Mouse (Mus musculus) midbrain, embryonic 12.5 days (tissue): ENCODE measurements around the gene Trim34b. TPM values are rescaled to one million over a fixed set of nuclear protein-coding genes. Genes with fewer than 3 reads are reported as not detected.

Experiments
- ATAC-seq: fragments of 200-750 bp; cut with Nextera tagmentation; 2 replicates; pipeline ENCODE4 v1.8.0; 2017; ENCODE audit warnings: low read depth, moderate TSS enrichment, moderate library complexity; ENCODE audit not compliant: low FRiP score
- H3K27ac ChIP-seq: fragments of 300-500 bp; sonication (generic); replicated peaks from 2 replicates; pipeline ENCODE4 v1.5.1; 2016; ENCODE audit warnings: mild to moderate bottlenecking
- H3K27me3 ChIP-seq: fragments of 300-500 bp; sonication (generic); 2 replicates; pipeline ENCODE4 v1.6.1; 2016; ENCODE audit warnings: mild to moderate bottlenecking
- H3K36me3 ChIP-seq: fragments of 300-500 bp; sonication (generic); 2 replicates; pipeline ENCODE4 v1.6.1; 2016
- H3K4me1 ChIP-seq: fragments of 300-500 bp; sonication (generic); 2 replicates; pipeline ENCODE4 v1.6.1; 2016
- H3K4me2 ChIP-seq: fragments of 300-500 bp; sonication (generic); replicated peaks from 2 replicates; pipeline ENCODE4 v1.6.1; 2016; ENCODE audit warnings: mild to moderate bottlenecking, moderate library complexity
- H3K4me3 ChIP-seq: fragments of 300-500 bp; sonication (generic); 2 replicates; pipeline ENCODE4 v1.5.1; 2016; ENCODE audit warnings: mild to moderate bottlenecking
- H3K9ac ChIP-seq: fragments of 300-500 bp; sonication (generic); replicated peaks from 2 replicates; pipeline ENCODE4 v1.6.1; 2016; ENCODE audit warnings: mild to moderate bottlenecking, moderate library complexity
- H3K9me3 ChIP-seq: fragments of 300-500 bp; sonication (generic); 2 replicates; pipeline ENCODE4 v1.6.1; 2016; ENCODE audit warnings: mild to moderate bottlenecking
- WGBS: fragments of 180-500 bp; shearing (Covaris S2); methylation state at CpG from one replicate; pipeline ENCODE4 v1.1.7; 2016; 5-methylcytosine and 5-hydroxymethylcytosine counted together
- polyA plus RNA-seq: library from polyadenylated mRNA; unstranded; fragments of >200 nt; fragmentation: Nextera tagmentation; extraction: Ambion mirVana; gene quantifications from 2 replicates; pipeline ENCODE4 v1.2.1, GENCODE M21; 2016

Trim34b gene
- polyA plus RNA-seq, 1 experiment from 2014 or later, result not detected

DNA sequence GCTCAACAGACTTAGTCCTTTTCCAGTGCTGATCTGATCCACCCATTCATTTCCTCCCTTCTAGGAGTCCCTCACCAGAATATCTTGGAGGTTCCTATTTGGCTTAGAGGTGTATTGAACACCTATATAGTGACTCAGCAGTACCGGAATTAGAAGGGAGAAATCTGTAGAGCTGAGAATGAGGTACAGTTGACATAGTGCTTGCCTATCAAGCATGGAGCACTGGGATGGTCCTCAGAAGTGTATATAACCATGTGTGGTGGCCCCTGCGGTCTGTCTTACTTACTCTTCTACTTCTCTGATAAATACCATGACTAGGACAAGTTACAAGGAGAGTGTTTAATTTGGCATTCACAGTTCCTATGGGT lies 24.3 kb downstream of the Trim34b start:
- no peak overlapping the region; the same call in 1 of the 2 replicates for H3K4me2 ChIP-seq
- H3K9ac ChIP-seq, result no peak overlapping the region

GRCm38 (mm10) chr7:104366339-104366738 lies 37.1 kb downstream of the Trim34b start:
- H3K4me1 ChIP-seq, result no peaks in the 10 kb centered on the region
- H3K36me3 ChIP-seq, result no peaks in the 10 kb centered on the region
- no peak overlapping the region for H3K4me2 ChIP-seq
- no peaks in the 10 kb centered on the region for H3K27me3 ChIP-seq
- no peak for ATAC-seq
- no peak overlapping the region for H3K9ac ChIP-seq
- no peak overlapping the region for H3K27ac ChIP-seq
- H3K9me3 ChIP-seq, result no peaks in the 10 kb centered on the region
- no peak overlapping the region for H3K4me3 ChIP-seq

More for the DNA sequence above, 24.3 kb downstream of the Trim34b start:
- H3K27ac ChIP-seq, result no peak overlapping the region
- 0 out of 2 replicates have a peak, but pooled peaks cover 2% of the 10 kb centered on the region for H3K4me1 ChIP-seq
- no peaks in the 10 kb centered on the region for H3K27me3 ChIP-seq
- ATAC-seq, result 0 out of 2 replicates have a peak, but pooled peaks have one; percentile 8
- no peaks in the 10 kb centered on the region for H3K9me3 ChIP-seq
- WGBS, result 90% methylated on average over 2 of the region's 2 CpGs
- H3K36me3 ChIP-seq, result no peaks in the 10 kb centered on the region
- H3K4me3 ChIP-seq, result no peak overlapping the region

DNA sequence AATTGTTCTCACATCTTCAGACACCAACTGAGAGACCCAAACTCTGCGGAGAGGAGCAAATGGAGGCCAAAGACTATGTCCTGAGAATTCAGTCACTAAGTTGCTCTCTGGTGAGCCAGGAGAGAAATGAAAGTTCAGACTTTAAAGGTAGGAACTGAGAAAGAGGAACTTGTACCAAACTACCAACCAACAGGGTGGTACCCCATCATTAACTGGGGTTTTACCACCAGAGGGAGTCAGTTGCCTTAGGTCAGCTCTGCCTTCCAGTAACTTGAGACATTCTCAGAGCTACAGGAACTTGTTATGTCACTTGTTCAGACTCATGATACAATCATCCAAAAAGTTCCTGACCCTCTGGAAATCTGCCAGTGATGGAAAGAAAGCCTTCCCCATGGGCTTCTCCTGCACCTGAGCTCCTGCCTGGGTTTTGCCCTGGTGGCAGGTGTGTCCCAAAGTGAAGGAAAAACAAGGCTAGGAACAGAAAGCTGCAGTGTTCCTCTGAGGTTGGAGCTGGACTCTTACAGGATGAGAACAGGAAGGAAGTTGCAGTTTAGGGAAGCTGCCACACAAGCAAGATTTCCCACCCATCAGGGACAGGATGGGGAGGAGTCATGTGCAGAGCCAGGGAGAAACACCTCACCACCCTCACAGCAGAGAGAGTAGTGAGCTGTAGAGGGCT lies 40.6 kb downstream of the Trim34b start, which contains the start of gene Trim30b:
TSS of gene Trim30b (minus strand) at position 149 of the 679 bp plus-strand sequence.
- Histone ChIP-seq H3K9ac (no peak within 1 kb of the TSS), H3K36me3 (no peaks in the 10 kb centered on the region), H3K27me3 (no peaks in the 10 kb centered on the region), H3K9me3 (no peaks in the 10 kb centered on the region), H3K4me2 (no peak within 1 kb of the TSS), H3K4me1 (no peaks in the 10 kb centered on the region), H3K4me3 (no peak within 1 kb of the TSS), H3K27ac (no peak within 1 kb of the TSS)
- 64% methylated on average over 1 of the region's 1 CpGs for WGBS
- ATAC-seq, result no peak

Other genes with a start within 250 kb of the Trim34b start
- not detected in 2 replicates for gene Olfr645, start 244.0 kb upstream of the Trim34b start, polyA plus RNA-seq
- not detected in 2 replicates for gene Olfr646, start 224.6 kb upstream of the Trim34b start, polyA plus RNA-seq
- gene Ubqln5, start 199.6 kb upstream of the Trim34b start, polyA plus RNA-seq, result not detected in 2 replicates
- gene Olfr643, start 192.1 kb upstream of the Trim34b start, polyA plus RNA-seq, result not detected in 2 replicates
- gene Ubqln3, start 186.2 kb upstream of the Trim34b start, polyA plus RNA-seq, result not detected in 2 replicates
- not detected in 2 replicates for gene Ubqlnl, start 178.9 kb upstream of the Trim34b start, polyA plus RNA-seq
- gene Olfm5, start 164.6 kb upstream of the Trim34b start, polyA plus RNA-seq, result not detected in 2 replicates
- gene Olfr648, start 146.1 kb upstream of the Trim34b start, polyA plus RNA-seq, result 0.45 and 0.47 TPM in 2 replicates
- gene Olfr649, start 133.5 kb upstream of the Trim34b start, polyA plus RNA-seq, result not detected in 2 replicates
- 0.72 and 1.3 TPM in 2 replicates for gene Trim6, start 110.7 kb upstream of the Trim34b start, polyA plus RNA-seq
- gene Trim34a, start 85.0 kb upstream of the Trim34b start, polyA plus RNA-seq, result 0.83 and 1.2 TPM in 2 replicates
- 0.10 and 0.16 TPM in 2 replicates for gene Trim5, start 41.4 kb upstream of the Trim34b start, polyA plus RNA-seq
- 2.7 and 2.8 TPM in 2 replicates for gene Trim12a, start 14.0 kb upstream of the Trim34b start, polyA plus RNA-seq
- gene Trim12c, start 23.9 kb downstream of the Trim34b start, polyA plus RNA-seq, result 0.94 and 1.1 TPM in 2 replicates
- not detected in 2 replicates for gene Trim30b, start 40.4 kb downstream of the Trim34b start, polyA plus RNA-seq
- 0.13 TPM in 1 of 2 replicates, not detected in the other for gene Trim30c, start 71.4 kb downstream of the Trim34b start, polyA plus RNA-seq
- gene Trim30a, start 135.7 kb downstream of the Trim34b start, polyA plus RNA-seq, result 0.56 and 0.94 TPM in 2 replicates
- gene Trim30d, start 178.4 kb downstream of the Trim34b start, polyA plus RNA-seq, result 0.30 and 0.42 TPM in 2 replicates
- gene Olfr651, start 220.7 kb downstream of the Trim34b start, polyA plus RNA-seq, result not detected in 2 replicates
- not detected in 2 replicates for gene Olfr652, start 231.4 kb downstream of the Trim34b start, polyA plus RNA-seq
- 0.17 TPM in 1 of 2 replicates, not detected in the other for gene Olfr653, start 247.8 kb downstream of the Trim34b start, polyA plus RNA-seq